Mouse (Mus musculus): Measurements from ENCODE around the gene Taar7d. TPM values are rescaled to one million over a fixed set of nuclear protein-coding genes. Genes with fewer than 3 reads are reported as not detected.

The Taar7d gene
- not detected in 2 replicates for polyA plus RNA-seq (2012; rRNA removed; ENCODE audit: low replicate concordance)

GRCm38 (mm10) chr10:24026922-24027321 lies at the start of gene Taar7d:
Gene Taar7d, plus strand, starts transcription at chr10:24027222.

GRCm38 (mm10) chr10:23985546-23985945 lies 41.5 kb upstream of the Taar7d start, which contains the start of gene Taar6:
Gene Taar6, minus strand, starts transcription at chr10:23985646.

GRCm38 (mm10) chr10:23993381-23993780 lies 33.6 kb upstream of the Taar7d start, which contains the start of gene Taar7a:
Gene Taar7a, minus strand, starts transcription at chr10:23993481.

GRCm38 (mm10) chr10:23999639-24000038 lies 27.4 kb upstream of the Taar7d start, which contains the start of gene Taar7b:
Gene Taar7b, plus strand, starts transcription at chr10:23999939.

GRCm38 (mm10) chr10:24037314-24037713 lies 10.3 kb downstream of the Taar7d start, which contains the start of gene Taar7e:
Gene Taar7e, plus strand, starts transcription at chr10:24037614.

GRCm38 (mm10) chr10:24049210-24049609 lies 22.2 kb downstream of the Taar7d start, which contains the start of gene Taar7f:
Gene Taar7f, plus strand, starts transcription at chr10:24049510.

GRCm38 (mm10) chr10:24076200-24076599 lies 49.2 kb downstream of the Taar7d start, which contains the start of gene Taar8a:
Gene Taar8a, plus strand, starts transcription at chr10:24076500.

Other genes with a start within 250 kb of the Taar7d start
- 1,066 and 1,138 TPM in 2 replicates for gene Rps12, start 239.9 kb upstream of the Taar7d start, polyA plus RNA-seq (2012; rRNA removed; ENCODE audit: low replicate concordance)
- 15.1 and 22.6 TPM in 2 replicates for gene Slc18b1, start 230.2 kb upstream of the Taar7d start, polyA plus RNA-seq (2012; rRNA removed; ENCODE audit: low replicate concordance)
- gene Vnn3, start 175.8 kb upstream of the Taar7d start, polyA plus RNA-seq (2012; rRNA removed; ENCODE audit: low replicate concordance), result 5.4 and 10.9 TPM in 2 replicates
- gene Vnn1, start 132.5 kb upstream of the Taar7d start, polyA plus RNA-seq (2012; rRNA removed; ENCODE audit: low replicate concordance), result 1.6 and 3.9 TPM in 2 replicates
- not detected in 2 replicates for gene Taar1, start 106.9 kb upstream of the Taar7d start, polyA plus RNA-seq (2012; rRNA removed; ENCODE audit: low replicate concordance)
- gene Taar2, start 88.7 kb upstream of the Taar7d start, polyA plus RNA-seq (2012; rRNA removed; ENCODE audit: low replicate concordance), result not detected in 2 replicates
- gene Taar3, start 77.7 kb upstream of the Taar7d start, polyA plus RNA-seq (2012; rRNA removed; ENCODE audit: low replicate concordance), result not detected in 2 replicates
- gene Taar4, start 66.7 kb upstream of the Taar7d start, polyA plus RNA-seq (2012; rRNA removed; ENCODE audit: low replicate concordance), result not detected in 2 replicates
- gene Taar5, start 56.5 kb upstream of the Taar7d start, polyA plus RNA-seq (2012; rRNA removed; ENCODE audit: low replicate concordance), result not detected in 2 replicates
- gene Taar6, start 41.6 kb upstream of the Taar7d start, polyA plus RNA-seq (2012; rRNA removed; ENCODE audit: low replicate concordance), result not detected in 2 replicates
- not detected in 2 replicates for gene Taar7a, start 33.7 kb upstream of the Taar7d start, polyA plus RNA-seq (2012; rRNA removed; ENCODE audit: low replicate concordance)
- gene Taar7b, start 27.3 kb upstream of the Taar7d start, polyA plus RNA-seq (2012; rRNA removed; ENCODE audit: low replicate concordance), result not detected in 2 replicates
- gene Taar7e, start 10.4 kb downstream of the Taar7d start, polyA plus RNA-seq (2012; rRNA removed; ENCODE audit: low replicate concordance), result not detected in 2 replicates
- not detected in 2 replicates for gene Taar7f, start 22.3 kb downstream of the Taar7d start, polyA plus RNA-seq (2012; rRNA removed; ENCODE audit: low replicate concordance)
- not detected in 2 replicates for gene Taar8a, start 49.3 kb downstream of the Taar7d start, polyA plus RNA-seq (2012; rRNA removed; ENCODE audit: low replicate concordance)
- not detected in 2 replicates for gene Taar8b, start 65.1 kb downstream of the Taar7d start, polyA plus RNA-seq (2012; rRNA removed; ENCODE audit: low replicate concordance)
- gene Taar8c, start 74.7 kb downstream of the Taar7d start, polyA plus RNA-seq (2012; rRNA removed; ENCODE audit: low replicate concordance), result not detected in 2 replicates
- not detected in 2 replicates for gene Taar9, start 82.3 kb downstream of the Taar7d start, polyA plus RNA-seq (2012; rRNA removed; ENCODE audit: low replicate concordance)
- gene Stx7, start 122.1 kb downstream of the Taar7d start, polyA plus RNA-seq (2012; rRNA removed; ENCODE audit: low replicate concordance), result 28.8 and 34.8 TPM in 2 replicates
- gene Moxd1, start 196.3 kb downstream of the Taar7d start, polyA plus RNA-seq (2012; rRNA removed; ENCODE audit: low replicate concordance), result 5.7 and 19.1 TPM in 2 replicates

All from mammary gland, adult 2 months (tissue).